Mouse (Mus musculus) cortical plate, adult 2 months (tissue): Measurements from ENCODE around the gene Grb7.

Experiments
- CTCF ChIP-seq: fragments of 200-500 bp; IDR thresholded peaks from 2 replicates; pipeline ENCODE4 v1.5.1; 2011; ENCODE audit warnings: mild to moderate bottlenecking, control low read depth, low read length; ENCODE audit not compliant: insufficient read depth; ENCODE audit errors: extremely low read depth
- POLR2A ChIP-seq: fragments of 200-500 bp; IDR thresholded peaks from 2 replicates; pipeline ENCODE4 v1.6.1; 2011; ENCODE audit warnings: mild to moderate bottlenecking, low read length, control low read depth; ENCODE audit not compliant: insufficient read depth; ENCODE audit errors: extremely low read depth

DNA sequence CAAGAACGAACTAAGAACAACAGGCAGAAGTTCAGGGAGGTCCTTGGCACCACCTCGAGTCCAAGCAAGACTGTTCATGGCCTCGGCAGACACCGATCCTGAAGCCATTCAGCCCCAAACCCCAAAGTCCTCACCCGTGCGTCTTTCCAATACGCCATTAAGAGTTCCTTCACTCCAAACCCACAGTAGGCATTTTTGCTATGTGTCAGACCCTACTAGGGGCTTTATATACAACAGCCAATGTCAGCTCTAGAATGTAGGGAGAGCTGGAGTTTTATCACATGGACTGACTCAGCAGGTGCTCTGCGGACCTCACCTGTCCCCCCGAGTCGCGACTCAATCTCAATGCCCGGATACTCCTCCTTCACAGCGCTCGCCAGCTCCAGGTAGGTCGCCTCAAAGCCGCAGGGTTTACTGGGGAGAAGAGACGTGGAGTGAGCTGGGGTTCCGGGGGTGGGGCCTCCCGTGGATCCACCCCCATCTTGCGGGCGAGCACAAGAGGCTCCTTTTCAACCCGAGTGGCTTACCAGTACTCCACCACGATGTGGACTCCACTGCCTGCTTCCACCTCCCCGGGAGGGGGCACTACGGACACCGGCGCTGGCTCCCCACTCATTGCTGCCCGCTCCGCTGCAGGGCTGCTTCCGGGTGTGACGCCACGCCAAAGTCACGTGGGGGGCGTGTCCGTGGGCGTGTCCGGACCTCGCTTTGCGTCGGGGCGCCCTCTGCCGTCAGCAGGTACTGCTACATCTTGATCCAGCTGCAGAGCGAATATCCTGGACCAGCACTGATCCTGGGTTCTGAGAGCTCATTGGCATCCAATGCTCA lies 7.6 kb upstream of the Grb7 start, which contains the start of gene Mien1:
- peak; percentile 83 for TF ChIP-seq CTCF
- TF ChIP-seq POLR2A: peak; percentile 85
